Mouse (Mus musculus) gonadal fat pad, adult 2 months (tissue): ENCODE data around the gene Bdh1. TPM values are rescaled to one million over a fixed set of nuclear protein-coding genes. Genes with fewer than 3 reads are reported as not detected.

Source experiments
- DNase-seq: peaks from one replicate; pipeline ENCODE4 v3.0.0-alpha.2; 2012; ENCODE audit warnings: low read depth
- polyA plus RNA-seq: library from polyadenylated mRNA; depleted of rRNA; stranded (reverse); fragments of >200 nt; gene quantifications from 2 replicates; pipeline ENCODE4 v1.2.3, GENCODE M21; 2012; rRNA removed

Gene Bdh1
- polyA plus RNA-seq, 1 experiment: 20.6 TPM

DNA sequence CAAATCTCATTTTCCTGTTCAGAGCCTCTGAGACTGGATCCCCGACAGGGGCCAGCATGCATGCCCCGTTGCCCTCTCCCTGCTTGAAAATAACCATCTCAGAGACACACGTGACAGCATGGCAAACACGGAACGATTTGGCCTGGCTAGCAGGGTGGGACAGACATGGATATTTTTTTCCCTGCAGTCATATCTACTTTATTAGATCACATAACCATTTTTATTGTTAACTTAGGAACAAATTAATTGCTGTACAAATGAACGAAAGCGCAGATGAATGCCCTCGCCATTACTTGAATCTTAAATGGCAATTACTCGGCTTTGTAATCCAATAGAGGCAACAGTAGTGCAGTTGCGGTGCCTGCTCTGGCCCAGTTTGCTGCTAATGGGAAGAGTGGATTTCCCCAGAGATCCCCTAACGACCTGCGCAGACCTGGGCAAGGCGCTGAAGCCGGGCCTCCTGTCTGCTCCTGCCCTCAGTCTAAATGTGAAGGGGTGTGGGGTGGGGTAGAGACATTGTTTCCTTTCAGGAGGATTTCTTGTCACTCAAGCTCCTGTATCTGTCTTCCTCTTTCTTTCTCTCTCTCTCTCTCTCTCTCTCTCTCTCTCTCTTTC is 79.8 kb downstream of the Bdh1 start:
- DNase-seq: no peak

DNA sequence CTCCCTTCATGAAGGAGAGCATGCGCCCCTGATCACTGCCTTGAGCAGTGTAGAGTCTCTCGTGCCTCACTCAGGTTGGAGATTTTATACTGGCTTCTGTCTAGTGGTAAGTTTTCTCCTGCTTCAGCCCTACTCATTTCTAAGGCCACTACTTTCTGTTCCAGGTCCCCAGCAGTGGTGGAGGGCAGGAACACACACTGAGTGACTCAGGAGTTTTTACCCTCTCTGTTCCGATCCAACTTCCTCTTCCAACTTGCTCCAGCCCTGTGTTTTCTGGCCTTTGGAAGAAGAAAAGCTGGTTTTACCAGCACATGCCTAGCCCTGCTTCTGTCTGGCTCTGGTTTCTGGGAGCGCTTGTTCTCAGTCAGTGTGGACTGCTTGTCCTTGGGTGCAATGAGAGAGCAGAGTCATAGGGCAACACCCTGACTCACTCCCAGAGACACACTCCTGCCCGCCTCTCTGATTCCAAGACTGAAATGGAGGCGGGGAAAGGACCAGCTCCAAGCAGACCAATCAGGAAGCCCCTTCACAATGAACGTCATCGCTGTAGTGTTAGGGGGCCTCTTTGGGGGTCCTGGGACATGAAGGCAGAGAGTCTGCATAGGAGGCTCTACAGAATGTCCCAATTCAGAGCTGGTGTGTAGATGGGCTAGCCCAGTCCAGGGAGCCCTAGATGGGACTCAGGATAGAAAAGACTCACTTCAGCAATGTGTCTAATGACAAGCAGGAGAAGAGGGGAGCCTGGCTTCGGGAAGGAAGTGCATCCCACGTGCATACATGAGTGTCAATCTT is 84.8 kb downstream of the Bdh1 start:
- DNase-seq: peak; percentile 96

GRCm38 (mm10) chr16:31507457-31507755 is 85.3 kb downstream of the Bdh1 start:
- no peak for DNase-seq

- DNase-seq: no peak
Measured at GRCm38 (mm10) chr16:31507794-31508526, 85.9 kb downstream of the Bdh1 start.

Other genes with a start within 250 kb of the Bdh1 start
- 11.5 and 13.0 TPM in 2 replicates for gene Acap2, start 221.0 kb upstream of the Bdh1 start, polyA plus RNA-seq
- gene Ppp1r2, start 147.0 kb upstream of the Bdh1 start, polyA plus RNA-seq: 25.7 and 41.9 TPM in 2 replicates
- gene Apod, start 107.5 kb upstream of the Bdh1 start, polyA plus RNA-seq: 45.5 and 66.6 TPM in 2 replicates
- gene Dlg1, start 241.2 kb downstream of the Bdh1 start, polyA plus RNA-seq: 23.3 and 24.0 TPM in 2 replicates